Mouse (Mus musculus) CD4-positive, CD25-positive, alpha-beta regulatory T cell, adult 2 months (primary cell): ENCODE measurements at regions not wholly inside any gene's neighbourhood (a gene's known extent, or its start where the extent isn't known, plus 50 kb on each side); places are given as distances from the start of the nearest gene placed in this dataset.

Experiments
- DNase-seq: peaks from one replicate; pipeline ENCODE4 v3.0.0-alpha.2; 2012; ENCODE audit warnings: low read depth, low spot score

DNA sequence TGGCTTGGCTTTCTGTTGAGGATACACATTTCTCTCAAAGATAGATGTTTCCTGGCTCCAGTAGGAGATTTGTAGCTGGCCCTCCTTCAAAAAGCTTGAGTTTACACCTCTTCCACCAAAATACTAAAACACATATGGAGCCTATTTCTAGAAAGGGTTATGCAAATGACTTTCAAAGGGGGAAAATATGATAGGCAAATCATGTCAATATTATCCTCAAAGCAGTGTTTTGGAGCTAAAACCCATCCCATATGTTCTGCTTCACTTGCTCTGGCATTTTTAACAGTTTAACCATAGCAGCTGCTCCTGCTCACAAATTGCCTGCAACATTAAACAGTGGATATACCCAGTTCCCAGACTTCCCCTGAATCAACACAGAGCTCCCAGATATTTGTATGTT lies 525.5 kb upstream of the Pappa start:
- no peak for DNase-seq

DNA sequence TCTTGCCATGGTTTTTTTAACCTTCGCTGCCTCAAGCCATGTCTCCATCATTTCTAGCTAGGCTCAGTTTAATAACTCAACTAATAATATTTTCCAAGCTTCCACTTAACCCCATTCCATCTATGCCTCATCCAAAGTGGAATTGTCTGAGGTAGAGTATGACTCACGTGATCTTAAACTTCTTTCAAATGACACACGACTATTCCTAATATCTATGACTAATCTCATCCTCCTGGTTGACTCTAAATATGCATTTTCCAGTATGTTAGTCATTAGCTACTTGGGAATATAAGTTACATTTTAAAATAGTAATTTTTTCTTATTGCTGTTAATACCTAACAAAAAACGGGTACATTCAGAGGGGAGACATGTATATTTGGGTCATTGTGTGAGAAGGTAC lies 524.8 kb upstream of the Pappa start:
- DNase-seq = no peak

DNA sequence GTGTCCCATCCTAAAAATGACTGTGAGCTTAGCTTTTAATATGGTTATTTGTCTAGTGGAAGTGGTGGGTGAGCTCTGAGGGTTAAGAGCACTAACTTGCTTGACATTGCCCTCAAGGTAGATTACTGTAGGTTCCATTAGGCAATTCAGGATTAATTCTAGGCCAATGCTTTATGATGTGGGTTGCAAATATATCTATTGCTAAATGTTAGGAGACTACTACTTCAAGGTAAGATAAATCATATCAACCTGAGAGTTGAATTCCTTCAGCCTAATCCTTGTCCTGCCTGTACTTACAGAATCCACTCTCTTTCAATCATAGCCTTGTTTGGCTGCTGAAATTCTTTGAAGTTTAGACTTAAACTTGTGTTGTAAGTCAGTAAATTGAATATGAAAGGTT lies 501.2 kb upstream of the Pappa start:
- DNase-seq = no peak

DNA sequence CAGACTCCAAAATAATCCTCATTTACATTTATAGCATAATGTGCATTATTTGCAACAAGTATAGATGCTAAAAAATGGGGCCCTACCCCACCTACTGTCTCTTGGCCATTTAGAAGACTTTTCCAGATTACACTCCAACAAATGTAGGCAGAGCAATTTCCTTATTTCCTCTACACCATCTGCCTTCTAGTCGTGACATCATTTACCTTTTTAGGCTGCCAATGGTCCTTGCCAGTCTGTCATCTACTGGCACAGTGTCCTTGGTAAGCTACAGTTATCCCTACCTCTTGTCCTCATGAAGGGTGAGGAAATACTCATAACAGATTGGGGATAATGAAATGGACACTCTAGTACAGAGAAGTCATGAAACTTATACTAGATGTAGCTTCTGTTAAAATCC lies 491.8 kb upstream of the Pappa start:
- no peak for DNase-seq

DNA sequence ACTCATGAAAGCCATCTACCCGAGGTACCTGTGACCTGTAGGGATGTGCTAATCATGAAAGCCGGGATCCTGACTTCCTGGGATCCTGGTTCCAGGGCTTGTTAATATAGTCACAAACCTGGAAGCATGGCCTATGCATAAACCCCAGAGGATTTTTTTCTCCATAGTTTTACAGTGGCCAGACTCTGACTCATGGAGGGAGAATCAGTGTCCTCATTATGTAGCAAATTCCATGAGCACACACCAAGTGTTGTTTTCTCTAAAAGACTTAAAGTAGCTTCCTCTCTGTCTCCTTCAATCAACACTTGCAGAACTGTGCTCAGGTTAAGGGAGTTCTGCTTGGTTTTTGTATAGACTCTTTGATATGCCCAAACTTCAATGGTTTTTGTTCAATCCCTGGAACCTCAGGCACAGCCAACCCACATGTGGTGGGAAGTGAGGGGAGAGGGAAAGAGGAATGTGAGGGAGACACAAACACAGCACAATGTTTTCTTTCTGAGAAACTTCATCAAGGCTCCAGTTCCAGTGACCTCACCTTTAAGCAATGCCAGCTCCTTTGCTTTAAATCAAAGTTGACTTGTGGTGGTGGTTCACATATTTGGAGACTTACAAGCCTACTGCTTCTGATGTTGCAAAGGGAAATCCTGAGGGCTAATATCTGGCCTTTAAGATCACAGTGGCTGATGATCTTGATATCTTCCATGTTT lies 488.6 kb upstream of the Pappa start:
- DNase-seq = no peak

DNA sequence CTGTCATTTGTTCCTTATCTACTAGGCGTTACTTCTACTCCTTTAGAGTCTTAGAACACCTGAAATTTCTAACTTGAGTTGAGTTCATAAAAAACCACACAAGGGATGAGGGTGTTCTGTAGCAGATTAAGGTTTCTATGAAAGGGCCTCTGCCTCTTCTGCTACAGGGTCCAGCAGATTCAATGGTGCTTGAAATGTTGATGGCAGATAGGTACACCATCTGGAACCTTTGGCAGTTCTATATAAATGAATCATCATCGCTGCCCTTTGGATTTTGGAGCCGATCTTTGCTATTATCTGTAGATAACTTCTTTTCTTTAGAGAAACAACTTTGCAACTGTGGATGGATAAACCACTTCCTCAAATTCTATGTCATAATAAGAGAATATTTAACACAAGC lies 483.9 kb upstream of the Pappa start:
- no peak for DNase-seq

DNA sequence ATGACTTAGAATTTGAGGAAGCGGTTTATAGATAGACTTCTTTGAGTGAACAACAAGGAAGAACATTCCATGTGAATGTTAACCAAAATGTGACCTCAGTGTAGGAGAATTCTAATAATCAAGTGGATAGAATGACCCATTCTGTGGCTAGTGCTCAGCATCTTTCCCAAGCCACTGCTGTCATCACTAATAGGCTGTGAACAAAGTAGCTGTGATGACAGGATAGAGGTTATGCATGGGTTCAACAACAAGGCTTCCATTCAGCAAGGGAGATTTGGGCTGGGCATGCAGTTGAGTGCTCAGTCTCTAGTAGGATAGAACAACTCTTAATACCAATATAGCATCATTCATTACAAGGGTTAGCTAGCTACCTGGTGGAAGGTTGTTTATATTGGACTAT lies 483.0 kb upstream of the Pappa start:
- no peak for DNase-seq

DNA sequence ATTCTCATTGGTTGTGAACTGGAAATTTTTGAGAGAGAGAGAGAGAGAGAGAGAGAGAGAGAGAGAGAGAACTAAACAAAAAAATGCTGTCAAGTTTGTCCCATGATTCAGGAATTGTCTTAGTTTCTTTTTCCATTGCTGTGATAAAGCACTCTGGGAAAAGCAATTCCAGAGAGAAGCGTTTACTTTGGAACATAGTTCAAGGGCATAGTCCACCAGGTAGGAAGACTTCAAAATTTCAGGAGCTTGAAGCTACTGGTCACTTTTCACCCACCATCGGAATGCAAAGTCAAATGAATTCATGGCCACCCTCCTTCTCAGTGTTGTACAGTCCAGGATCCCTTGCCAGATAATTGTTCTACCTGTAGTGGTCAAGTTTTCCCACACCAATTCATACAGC lies 478.8 kb upstream of the Pappa start:
- no peak for DNase-seq

DNA sequence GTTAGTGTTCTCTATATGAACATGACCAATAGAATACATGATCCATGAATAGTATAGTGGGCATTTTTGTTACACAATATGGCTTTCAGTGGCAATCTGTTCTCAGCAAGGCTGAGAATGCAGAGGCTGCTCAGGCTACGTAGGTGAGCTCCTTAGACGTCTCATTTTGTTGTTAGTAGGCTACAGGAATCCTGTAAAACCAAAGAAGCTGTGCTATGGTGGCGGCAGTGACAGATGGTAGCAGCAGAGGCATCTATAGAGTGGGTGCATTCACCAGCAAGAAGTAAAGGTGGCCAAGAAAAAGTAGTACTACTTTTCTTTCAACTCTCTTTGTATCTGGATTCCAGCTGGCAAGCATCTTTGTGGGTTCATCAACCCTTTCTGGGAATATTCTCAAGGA lies 469.8 kb upstream of the Pappa start:
- DNase-seq = no peak

DNA sequence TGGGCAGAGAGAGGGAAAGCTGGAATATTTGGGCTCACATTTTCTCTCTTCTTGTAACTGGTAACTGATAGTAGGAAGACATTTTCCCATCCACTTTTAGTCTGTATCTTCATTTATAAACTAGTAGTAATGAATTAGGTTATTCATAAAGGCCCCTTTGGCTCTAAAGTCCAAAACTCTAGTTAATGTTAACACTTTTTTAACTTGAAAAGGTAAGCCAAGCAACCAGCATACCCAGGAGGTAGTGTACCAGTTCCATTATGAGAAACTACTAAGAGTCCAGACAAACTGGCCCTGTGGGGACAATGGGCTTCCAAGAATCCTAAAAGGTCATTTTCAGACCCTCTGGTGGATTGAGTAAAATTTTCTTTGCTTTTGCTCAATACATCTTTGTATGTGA lies 468.4 kb upstream of the Pappa start:
- DNase-seq = no peak

DNA sequence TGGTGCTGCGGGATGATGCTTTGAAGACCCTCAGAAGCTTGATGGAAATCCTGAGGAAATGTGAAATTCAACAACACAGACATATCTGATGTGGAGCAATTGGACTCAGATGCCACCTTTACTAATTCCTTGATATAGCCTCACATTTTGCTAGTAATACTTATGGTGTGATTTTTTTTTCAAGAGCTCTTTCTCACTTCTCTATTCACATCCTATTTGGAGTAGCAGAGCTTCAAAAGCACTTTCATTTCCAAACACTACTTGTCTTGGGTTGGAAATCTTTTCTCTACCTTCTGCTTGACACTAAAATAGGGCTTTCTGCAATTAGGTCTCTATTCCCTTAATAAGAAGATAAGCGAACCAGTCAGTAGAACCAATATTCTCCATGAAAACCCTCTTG lies 460.3 kb upstream of the Pappa start:
- DNase-seq = no peak

DNA sequence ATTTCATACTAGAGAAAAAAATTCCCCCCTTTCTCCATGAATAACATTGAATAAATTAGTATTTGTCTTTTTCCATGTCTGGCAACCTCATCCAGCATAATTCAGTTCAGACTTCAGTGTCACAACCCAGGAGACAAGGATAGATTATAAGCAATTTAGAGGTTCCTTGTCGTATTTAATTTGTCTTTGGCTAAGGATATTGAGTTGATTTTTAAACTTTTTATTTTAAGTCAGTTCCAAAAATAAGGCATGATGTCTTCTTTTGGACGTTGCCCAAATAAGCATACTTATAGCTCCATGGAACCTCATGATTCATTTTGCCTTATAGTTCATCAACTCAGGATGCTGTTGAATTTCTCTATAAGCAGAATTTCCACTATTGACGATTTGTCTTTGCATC lies 456.0 kb upstream of the Pappa start:
- no peak for DNase-seq

DNA sequence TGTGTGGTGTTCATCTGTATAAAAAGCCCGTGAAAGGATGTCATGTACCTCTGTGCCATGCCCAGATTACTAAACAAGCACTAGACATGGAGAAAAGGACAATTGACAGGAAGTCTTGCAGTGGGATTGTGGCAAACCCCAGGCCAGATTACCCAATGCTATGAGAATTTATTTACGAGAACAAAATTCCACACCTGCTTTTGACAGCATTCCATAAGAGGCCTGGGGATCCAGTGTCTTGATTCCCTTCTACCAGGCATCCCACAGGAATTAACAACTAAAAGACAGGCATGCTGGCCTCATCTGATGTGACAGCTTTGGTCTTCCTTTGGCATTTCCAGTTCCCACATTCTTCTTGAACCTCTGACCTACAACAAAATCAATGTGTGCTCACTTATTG lies 454.3 kb upstream of the Pappa start:
- no peak for DNase-seq

DNA sequence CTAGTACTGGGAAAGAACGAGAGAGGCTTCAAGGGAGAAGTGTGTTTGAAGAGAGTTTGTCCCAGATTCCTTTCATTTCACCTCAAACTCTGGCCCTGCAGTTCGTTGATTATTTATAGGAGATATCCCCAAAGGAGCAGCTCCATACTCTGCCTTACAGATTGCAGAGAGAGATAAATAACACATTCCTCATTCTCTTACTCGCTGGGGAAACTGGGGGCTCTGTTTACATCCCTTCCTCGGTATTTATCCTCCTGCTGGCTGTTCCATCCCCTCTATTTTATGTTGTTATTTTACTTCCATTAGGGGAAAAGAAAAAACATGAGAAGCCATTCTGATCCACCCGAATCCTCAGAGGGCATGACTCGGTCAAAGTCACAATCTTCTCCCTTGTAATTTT lies 447.5 kb upstream of the Pappa start:
- DNase-seq = no peak

DNA sequence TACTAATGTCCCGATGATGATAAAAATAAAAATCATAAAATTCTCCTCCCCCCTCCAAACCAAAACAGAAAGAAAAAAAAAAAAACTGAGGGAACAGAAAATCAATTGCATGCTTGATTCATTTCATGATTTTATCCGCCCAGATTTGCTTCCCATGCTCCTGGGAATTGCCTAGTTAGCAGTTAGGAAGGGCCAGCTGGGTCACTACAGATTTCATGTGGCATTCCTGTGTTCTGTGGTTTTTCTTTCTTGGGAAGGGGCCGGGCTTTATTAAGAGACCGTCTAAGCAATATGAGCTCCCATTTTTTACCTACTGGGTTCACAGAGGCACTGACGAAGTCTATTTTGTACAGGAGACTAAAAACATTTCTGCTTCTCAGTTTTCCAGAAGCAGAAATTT lies 447.1 kb upstream of the Pappa start:
- DNase-seq = no peak

DNA sequence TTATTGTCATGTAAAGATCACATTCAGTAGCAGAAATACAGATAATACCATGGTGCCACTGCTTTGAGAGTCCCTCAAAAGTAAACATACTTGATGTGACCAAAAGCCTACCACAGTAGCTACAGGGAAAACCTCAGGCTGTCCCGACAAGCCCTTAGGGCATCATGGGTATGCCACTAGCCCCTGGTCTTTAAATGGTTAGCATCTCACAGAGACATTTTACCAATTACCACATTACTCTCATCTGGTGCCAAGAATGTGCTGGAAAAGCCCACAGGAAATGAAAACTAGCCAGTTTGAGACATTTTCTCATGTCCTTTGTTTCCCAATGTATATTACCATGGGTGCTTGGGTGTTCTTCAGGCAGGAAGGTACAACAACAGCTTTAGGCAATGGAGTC lies 439.3 kb upstream of the Pappa start:
- DNase-seq = no peak

DNA sequence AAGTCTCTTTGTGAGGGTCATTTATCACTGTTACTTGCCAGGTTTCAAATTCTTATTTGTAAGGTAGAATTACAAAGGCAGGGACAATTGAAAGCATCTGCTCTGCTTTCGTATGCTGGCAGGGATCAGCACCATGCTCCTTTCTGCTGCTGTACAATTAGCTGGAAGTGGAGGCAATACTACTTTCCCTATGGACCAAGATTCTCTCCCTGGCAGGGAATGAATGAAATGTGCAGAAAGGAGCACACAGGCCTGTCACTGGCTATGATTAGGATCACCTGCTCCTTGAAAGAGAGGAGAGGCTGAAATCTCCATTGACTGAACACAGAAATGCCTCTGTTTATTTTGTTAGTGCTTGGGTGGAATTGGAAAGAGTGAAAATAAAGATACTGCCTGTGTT lies 427.8 kb upstream of the Pappa start:
- DNase-seq = no peak

DNA sequence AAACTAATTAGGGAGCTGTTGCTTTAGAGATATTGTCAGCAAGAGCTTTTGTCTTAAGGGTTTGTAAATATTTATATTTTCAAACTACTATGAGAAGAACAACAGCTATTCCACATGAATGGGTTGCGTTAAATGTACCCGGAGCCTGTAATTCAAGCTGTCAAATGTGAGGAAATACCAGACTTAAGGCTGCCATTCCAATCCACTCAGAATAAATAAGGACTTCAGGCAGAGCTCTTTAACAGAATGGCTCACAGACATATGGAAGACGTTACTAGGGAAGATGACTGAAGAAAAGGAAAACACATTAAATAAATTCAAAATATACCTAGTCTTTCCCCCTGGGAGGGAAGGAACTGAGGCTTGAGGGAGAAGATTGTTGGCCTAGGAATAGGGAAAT lies 400.7 kb upstream of the Pappa start:
- DNase-seq = no peak

DNA sequence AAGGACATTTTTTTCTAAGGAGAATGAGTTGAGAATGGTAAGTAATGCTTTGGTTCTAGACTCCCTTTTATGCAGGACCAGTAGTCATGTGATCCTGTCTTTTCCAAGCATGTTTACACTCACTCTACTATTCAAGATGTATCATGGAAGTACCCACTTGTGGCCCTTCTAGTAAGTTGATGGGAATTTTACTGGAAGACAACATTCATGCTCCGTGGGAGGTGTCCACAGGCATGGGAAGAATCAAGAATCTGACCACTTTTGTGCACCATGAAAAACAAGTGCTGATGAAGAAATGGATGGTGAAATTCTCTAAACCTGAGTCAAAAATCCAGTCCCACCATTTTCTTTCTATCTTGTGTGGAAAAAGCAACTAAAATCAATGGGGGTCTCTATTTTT lies 399.1 kb upstream of the Pappa start:
- DNase-seq = no peak

DNA sequence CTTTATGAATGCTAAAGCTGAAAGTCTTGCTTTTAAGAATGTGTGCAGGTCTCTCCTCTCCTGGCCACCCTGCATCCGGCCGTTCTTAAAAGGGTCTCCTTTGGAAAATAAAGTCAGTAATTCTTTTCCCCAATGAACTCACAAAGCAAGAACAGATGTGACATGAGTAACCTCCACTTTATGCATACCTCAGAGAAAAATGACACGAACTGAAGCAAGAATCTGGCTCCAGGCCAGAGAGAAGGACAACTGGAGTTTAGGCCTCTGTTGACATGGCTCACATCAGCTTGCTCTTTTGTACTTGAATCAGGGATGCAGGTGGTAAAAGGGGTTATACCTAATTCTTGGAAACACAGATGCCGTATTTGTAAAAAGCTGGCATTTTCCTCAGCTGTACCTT lies 368.0 kb upstream of the Pappa start:
- no peak for DNase-seq

DNA sequence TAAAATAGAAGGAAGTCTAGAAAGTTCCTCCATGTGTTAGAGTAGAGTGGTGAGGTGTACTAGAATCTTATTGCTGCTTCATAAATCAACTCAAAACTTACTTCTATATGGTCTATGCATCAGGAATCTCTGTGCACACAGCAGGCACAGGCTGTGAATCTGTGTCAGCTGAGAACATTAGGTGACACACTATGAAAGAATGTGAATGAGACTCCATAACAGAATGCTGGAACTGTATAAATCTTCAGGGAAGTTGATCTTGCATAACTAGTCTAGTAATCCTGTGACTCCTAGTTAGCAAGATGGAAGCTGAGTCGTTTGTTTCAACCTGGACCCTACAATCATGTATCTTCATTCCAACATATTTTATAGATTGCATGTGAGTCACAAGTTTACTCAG lies 355.4 kb upstream of the Pappa start:
- no peak for DNase-seq

DNA sequence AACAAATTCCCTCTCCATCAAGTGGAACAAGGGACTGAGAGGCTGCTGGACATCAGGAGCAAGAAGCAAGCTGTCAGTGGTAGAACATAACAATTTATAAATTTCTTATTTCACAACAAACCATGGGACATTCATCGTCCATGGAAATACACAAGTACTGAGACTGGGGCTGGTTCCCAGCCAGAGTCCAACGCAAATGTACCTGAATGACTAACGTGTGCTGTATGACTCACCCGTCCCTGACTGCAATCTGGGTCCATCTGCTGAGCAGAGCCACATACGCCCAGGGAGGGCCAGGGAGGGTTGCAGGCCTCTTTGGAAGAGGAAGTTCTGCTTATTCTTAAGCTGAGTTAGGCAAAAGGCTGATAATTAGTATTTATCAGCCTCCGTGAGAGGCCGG lies 320.1 kb upstream of the Pappa start:
- no peak for DNase-seq

DNA sequence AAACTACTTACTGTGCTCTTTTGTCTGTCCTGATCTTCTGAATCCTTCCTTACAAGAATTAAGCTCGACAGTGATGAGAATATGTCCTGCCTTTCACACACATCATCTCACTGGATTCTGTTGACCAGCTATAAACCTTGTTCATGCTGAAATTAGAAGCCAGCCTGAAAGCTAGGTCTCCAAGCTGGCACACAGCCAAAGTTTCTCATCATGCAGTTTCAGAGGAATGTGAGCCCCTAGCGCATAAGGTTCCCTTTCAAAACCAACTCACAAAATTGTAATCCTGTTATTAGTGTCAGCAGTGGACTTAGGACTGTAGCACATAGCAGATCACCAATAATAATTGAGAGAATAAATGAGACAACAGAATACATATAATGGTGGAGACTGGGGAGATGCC lies 319.0 kb upstream of the Pappa start:
- DNase-seq = no peak

DNA sequence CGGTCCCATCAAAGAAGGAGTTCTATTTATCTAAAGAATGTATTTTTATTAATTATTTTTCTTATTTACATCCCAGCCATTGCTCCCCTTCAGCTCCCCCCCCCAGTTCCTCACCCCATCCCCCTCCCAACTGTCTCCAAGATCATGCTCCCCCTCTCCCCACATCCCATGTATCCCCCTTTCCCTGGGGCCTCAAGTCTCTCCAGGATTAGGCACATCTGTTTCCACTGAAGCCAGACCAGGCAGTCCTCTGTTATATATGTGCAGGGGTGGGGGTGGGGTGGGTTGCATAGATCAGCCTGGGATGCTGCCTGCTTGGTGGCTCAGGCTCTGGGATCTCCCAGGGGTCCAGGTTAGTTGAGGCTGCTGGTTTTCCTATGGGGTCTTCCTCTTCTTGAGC lies 316.8 kb upstream of the Pappa start:
- no peak for DNase-seq
